Mouse (Mus musculus) spleen, postnatal 14 days (tissue): ENCODE measurements around the gene Sirt2.

Source experiments
- DNase-seq, 2 experiments: peaks; one replicate each; pipeline ENCODE4 v3.0.0; 2021 to 2022; ENCODE audit warnings: low spot score in 2 of 2

Sirt2 gene

GRCm38 (mm10) chr7:28795832-28796231 is 29.3 kb downstream of the Sirt2 start:
- DNase-seq = no peak

GRCm38 (mm10) chr7:28796562-28796975 is 30.0 kb downstream of the Sirt2 start:
- DNase-seq = peak; percentile 64 to 80

- DNase-seq = no peak
These were observed 33.5 kb downstream of the Sirt2 start for GRCm38 (mm10) chr7:28799994-28800393.

GRCm38 (mm10) chr7:28801451-28801850 is 34.9 kb downstream of the Sirt2 start:
- DNase-seq = no peak

GRCm38 (mm10) chr7:28801901-28802670 is 35.6 kb downstream of the Sirt2 start:
- DNase-seq = no peak

GRCm38 (mm10) chr7:28802846-28803588 is 36.5 kb downstream of the Sirt2 start:
- DNase-seq = no peak

- DNase-seq = no peak
These were observed 37.2 kb downstream of the Sirt2 start for GRCm38 (mm10) chr7:28803756-28804155.

GRCm38 (mm10) chr7:28806869-28807268 is 40.3 kb downstream of the Sirt2 start:
- DNase-seq = no peak

- no peak for DNase-seq
These were observed 41.2 kb downstream of the Sirt2 start for GRCm38 (mm10) chr7:28807641-28808220.

- no peak for DNase-seq
These were observed 41.8 kb downstream of the Sirt2 start, which contains the start of gene Hnrnpl for GRCm38 (mm10) chr7:28808221-28808941. Hnrnpl (plus strand) TSS chr7:28808541.

- DNase-seq = peak; percentile 86 to 92
These were observed 42.4 kb downstream of the Sirt2 start for GRCm38 (mm10) chr7:28808957-28809393.

- peak in 1 of 2 experiments; percentile 55 for DNase-seq
These were observed 43.0 kb downstream of the Sirt2 start for GRCm38 (mm10) chr7:28809401-28810089.

GRCm38 (mm10) chr7:28810107-28811066 is 43.9 kb downstream of the Sirt2 start:
- peak; percentile 98 to 99 for DNase-seq

- DNase-seq = peak; percentile 85 to 88
These were observed 44.7 kb downstream of the Sirt2 start for GRCm38 (mm10) chr7:28811228-28811627.

- DNase-seq = no peak
These were observed 45.2 kb downstream of the Sirt2 start for GRCm38 (mm10) chr7:28811640-28812275.

- no peak for DNase-seq
These were observed 45.9 kb downstream of the Sirt2 start for GRCm38 (mm10) chr7:28812436-28812835.

GRCm38 (mm10) chr7:28812949-28813348 is 46.4 kb downstream of the Sirt2 start:
- DNase-seq = no peak

- DNase-seq = no peak
These were observed 47.9 kb downstream of the Sirt2 start for GRCm38 (mm10) chr7:28814306-28815034.

- no peak for DNase-seq
These were observed 48.7 kb downstream of the Sirt2 start for GRCm38 (mm10) chr7:28815230-28815629.
